Mouse (Mus musculus) forebrain, embryonic 11.5 days (tissue): Measurements from ENCODE around the gene Lck. TPM values are rescaled to one million over a fixed set of nuclear protein-coding genes. Genes with fewer than 3 reads are reported as not detected.
A peak's percentile ranks its signal among the peaks of the same experiment; 100 is the strongest.
"Not testable (repeated sequence)": the region's sequence is repeated elsewhere in the genome, so short reads cannot be mapped to it uniquely, and the experiment has no call there.

Experiments used
- ATAC-seq: fragments of 200-750 bp; cut with Nextera tagmentation; replicated peaks from 2 replicates; pipeline ENCODE4 v1.8.0; 2017; ENCODE audit warnings: moderate TSS enrichment; ENCODE audit not compliant: low FRiP score
- DNase-seq: peaks from one replicate; pipeline ENCODE4 v3.0.0-alpha.2; 2017; ENCODE audit warnings: low spot score
- H3K27ac ChIP-seq: fragments of 300-500 bp; sonication (generic); 2 replicates; pipeline ENCODE4 v1.5.1; 2014; ENCODE audit warnings: low read depth, low read length
- H3K27me3 ChIP-seq: fragments of 300-500 bp; sonication (generic); 2 replicates; pipeline ENCODE4 v1.6.1; 2014; ENCODE audit warnings: mild to moderate bottlenecking, low read length, mixed read lengths; ENCODE audit not compliant: control insufficient read depth, insufficient read depth
- H3K36me3 ChIP-seq: fragments of 300-500 bp; sonication (generic); 2 replicates; pipeline ENCODE4 v1.6.1; 2014; ENCODE audit warnings: mild to moderate bottlenecking, low read length, moderate library complexity, mixed read lengths; ENCODE audit not compliant: control insufficient read depth, insufficient read depth
- H3K4me1 ChIP-seq: fragments of 300-500 bp; sonication (generic); replicated peaks from 2 replicates; pipeline ENCODE4 v1.6.1; 2014; ENCODE audit warnings: low read length, mixed read lengths; ENCODE audit not compliant: control insufficient read depth, insufficient read depth
- H3K4me2 ChIP-seq: fragments of 300-500 bp; sonication (generic); 2 replicates; pipeline ENCODE4 v1.6.1; 2014; ENCODE audit warnings: low read depth, mild to moderate bottlenecking, low read length, moderate library complexity, mixed read lengths; ENCODE audit not compliant: severe bottlenecking
- H3K4me3 ChIP-seq: fragments of 300-500 bp; sonication (generic); 2 replicates; pipeline ENCODE4 v1.5.1; 2014; ENCODE audit warnings: low read depth, low read length
- H3K9ac ChIP-seq: fragments of 300-500 bp; sonication (generic); 2 replicates; pipeline ENCODE4 v1.6.1; 2014; ENCODE audit warnings: low read length
- H3K9me3 ChIP-seq: fragments of 300-500 bp; sonication (generic); 2 replicates; pipeline ENCODE4 v1.6.1; 2016; ENCODE audit warnings: low read length, mixed read lengths; ENCODE audit not compliant: control insufficient read depth
- WGBS: fragments of 180-500 bp; shearing (Covaris S2); extraction: QIAGEN DNeasy Blood & Tissue Kit; methylation state at CpG from one replicate; pipeline ENCODE4 v1.1.7; 2014; 5-methylcytosine and 5-hydroxymethylcytosine counted together
- polyA plus RNA-seq: library from polyadenylated mRNA; unstranded; fragments of >200 nt; fragmentation: Nextera tagmentation; extraction: Ambion mirVana; gene quantifications from 2 replicates; pipeline ENCODE4 v1.2.1, GENCODE M21; 2014

The Lck gene
- polyA plus RNA-seq, 1 experiment from 2014 or later, result 13.8 TPM

DNA sequence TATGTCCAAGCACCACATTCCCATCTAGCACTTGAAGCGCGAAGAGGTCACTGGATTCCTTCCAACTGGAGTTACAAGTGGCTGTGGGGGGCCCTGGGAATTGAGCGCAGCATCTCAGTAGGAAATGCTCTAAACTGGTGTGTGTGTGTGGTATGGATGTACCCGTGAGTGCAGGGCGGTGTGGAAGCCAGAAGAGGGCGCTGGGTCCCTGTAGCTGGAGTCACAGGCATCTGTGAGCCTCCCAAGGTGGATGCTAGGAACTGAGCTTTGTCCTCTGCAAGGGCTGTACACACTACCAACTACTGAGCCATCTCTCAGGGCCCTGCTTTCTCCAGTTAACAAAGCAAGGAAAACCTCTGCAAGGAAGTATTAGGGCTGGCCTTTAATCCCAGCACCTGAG lies 33.4 kb downstream of the Lck start:
- peaks cover 3% of the 10 kb centered on the region; the same call in 1 of the 2 replicates for H3K4me1 ChIP-seq
- no peak for DNase-seq
- H3K9me3 ChIP-seq, result no peaks in the 10 kb centered on the region
- ATAC-seq, result no peak
- no peak overlapping the region for H3K9ac ChIP-seq
- H3K36me3 ChIP-seq, result no peaks in the 10 kb centered on the region; the same call in 1 of the 2 replicates
- H3K4me2 ChIP-seq, result no peak overlapping the region
- 93% methylated on average over 6 of the region's 6 CpGs for WGBS
- H3K27me3 ChIP-seq, result no peaks in the 10 kb centered on the region
- H3K4me3 ChIP-seq, result no peak overlapping the region
- no peak overlapping the region for H3K27ac ChIP-seq

DNA sequence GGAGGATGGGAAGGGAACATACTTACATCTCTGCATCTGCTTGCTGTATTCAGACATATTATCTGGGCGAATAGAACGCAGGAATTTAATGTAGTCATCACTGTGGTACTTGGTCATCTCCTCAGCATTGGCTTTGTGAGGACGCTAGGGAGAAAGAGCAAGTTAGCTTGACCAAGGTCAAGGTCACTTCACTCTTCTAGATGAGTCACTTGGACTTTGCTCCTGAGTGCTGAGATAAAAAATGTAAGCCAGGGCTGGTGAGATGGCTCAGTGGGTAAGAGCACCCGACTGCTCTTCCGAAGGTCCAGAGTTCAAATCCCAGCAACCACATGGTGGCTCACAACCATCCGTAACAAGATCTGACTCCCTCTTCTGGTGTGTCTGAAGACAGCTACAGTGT lies 44.5 kb downstream of the Lck start:
- H3K9ac ChIP-seq, H3K4me3 ChIP-seq, ATAC-seq, DNase-seq, H3K36me3 ChIP-seq, H3K4me2 ChIP-seq, H3K27ac ChIP-seq, H3K27me3 ChIP-seq, H3K9me3 ChIP-seq, H3K4me1 ChIP-seq: not testable (repeated sequence)
- 94% methylated on average over 5 of the region's 6 CpGs for WGBS

DNA sequence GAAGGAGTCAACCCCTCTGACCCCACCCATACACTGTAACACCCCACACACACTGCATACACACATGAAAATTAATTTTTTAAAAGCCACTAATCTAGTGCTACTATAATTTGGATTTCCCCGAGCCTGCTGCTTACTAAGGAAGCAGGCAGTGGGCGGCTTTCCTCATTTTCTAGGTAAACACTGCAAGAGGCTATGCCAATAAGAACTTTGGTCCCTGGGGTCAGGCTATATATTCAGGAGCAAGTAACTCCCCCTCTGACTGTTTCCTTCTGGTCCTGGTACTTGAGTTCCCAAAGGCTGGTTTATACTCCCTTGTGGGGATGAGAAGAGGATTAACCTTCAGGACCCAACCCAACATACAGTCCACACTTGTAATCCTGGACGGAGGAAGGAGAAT lies 47.6 kb downstream of the Lck start:
- Histone ChIP-seq H3K4me2 (no peak overlapping the region), H3K9ac (no peak overlapping the region), H3K36me3 (peaks cover 14% of the 10 kb centered on the region), H3K9me3 (no peaks in the 10 kb centered on the region), H3K4me1 (no peaks in the 10 kb centered on the region), H3K27ac (no peak overlapping the region), H3K27me3 (no peaks in the 10 kb centered on the region), H3K4me3 (no peak overlapping the region)
- no peak for DNase-seq
- WGBS, result 97% methylated on average over 3 of the region's 3 CpGs
- ATAC-seq, result no peak

DNA sequence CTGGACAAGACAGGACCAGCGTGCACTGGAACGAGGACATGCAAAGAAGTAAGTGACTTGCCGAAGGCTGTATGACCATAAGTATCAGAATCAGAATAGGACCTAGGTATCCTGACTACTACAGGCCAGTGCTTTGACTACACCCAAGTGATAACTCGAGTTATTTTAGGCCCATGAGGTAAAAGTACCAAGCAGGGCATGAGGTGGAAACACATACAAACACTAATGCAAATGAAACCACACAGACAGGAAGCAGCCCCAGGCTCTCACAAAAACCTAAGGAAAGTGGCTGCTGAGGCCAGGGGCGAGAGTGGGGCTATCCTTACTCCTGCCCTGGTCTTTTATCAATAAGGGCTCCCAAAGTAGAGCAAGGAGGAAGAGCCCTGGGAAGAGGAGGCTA lies 48.1 kb downstream of the Lck start:
- DNase-seq, result no peak
- peaks cover 14% of the 10 kb centered on the region for H3K36me3 ChIP-seq

DNA sequence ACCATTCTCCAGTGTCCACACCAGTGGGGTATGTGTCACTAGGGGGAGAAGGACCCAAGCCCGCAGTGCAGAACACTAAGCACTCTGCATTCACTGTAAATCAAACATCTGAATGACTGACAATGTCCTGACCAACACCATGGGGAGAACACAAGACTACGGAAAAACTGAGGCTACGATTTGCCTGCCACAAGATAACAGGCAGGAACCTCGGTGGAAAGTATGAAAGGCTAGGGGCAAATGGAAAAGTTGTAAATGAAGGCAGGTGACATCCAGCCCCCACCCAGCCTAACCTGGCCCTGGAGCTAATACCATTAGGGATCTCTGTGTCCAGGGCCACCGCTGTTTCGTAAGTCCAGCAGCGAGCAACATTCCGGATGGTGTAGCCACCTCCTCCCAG lies 54.9 kb downstream of the Lck start:
- H3K4me3 ChIP-seq, result no peak overlapping the region
- no peak overlapping the region for H3K27ac ChIP-seq
- H3K9ac ChIP-seq, result no peak overlapping the region
- no peak for DNase-seq
- no peak for ATAC-seq
- H3K4me1 ChIP-seq, result 0 out of 2 replicates have a peak, but pooled peaks cover 5% of the 10 kb centered on the region
- 98% methylated on average over 8 of the region's 8 CpGs for WGBS
- peaks cover 16% of the 10 kb centered on the region for H3K36me3 ChIP-seq
- no peaks in the 10 kb centered on the region for H3K27me3 ChIP-seq
- H3K4me2 ChIP-seq, result no peak overlapping the region
- no peaks in the 10 kb centered on the region for H3K9me3 ChIP-seq

More for the DNA sequence above, 48.1 kb downstream of the Lck start:
- ATAC-seq, result no peak
- H3K4me2 ChIP-seq, result no peak overlapping the region
- H3K27me3 ChIP-seq, result no peaks in the 10 kb centered on the region
- no peaks in the 10 kb centered on the region for H3K4me1 ChIP-seq
- 90% methylated on average over 5 of the region's 5 CpGs for WGBS
- H3K27ac ChIP-seq, result no peak overlapping the region
- H3K4me3 ChIP-seq, result no peak overlapping the region
- no peak overlapping the region for H3K9ac ChIP-seq
- no peaks in the 10 kb centered on the region for H3K9me3 ChIP-seq

DNA sequence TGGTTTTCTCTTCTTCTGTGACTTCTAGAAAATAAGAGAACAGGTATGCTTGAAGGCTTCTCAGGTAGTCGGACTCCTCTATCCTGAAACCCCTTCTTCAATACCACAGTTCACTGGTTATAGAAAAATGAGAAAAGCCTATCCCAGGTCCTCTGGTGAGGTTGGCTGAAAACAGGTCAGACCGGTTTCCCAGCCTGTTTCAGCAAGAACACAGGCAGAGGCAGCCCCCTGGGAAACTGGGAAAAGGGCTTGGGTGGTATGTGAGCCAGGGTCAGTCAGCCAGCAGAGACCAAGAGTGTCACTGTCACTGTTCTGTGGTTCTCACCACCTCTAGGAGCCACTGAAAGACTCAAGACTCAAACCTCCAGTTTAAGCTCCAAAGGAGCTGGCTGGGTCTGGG lies 56.5 kb downstream of the Lck start:
- Histone ChIP-seq H3K9ac (no peak overlapping the region), H3K27ac (peak overlapping the region; percentile 12; the same call in 1 of the 2 replicates), H3K4me2 (no peak overlapping the region), H3K9me3 (no peaks in the 10 kb centered on the region), H3K4me1 (peaks cover 10% of the 10 kb centered on the region), H3K4me3 (no peak overlapping the region), H3K36me3 (peaks cover 10% of the 10 kb centered on the region; the same call in 1 of the 2 replicates), H3K27me3 (no peaks in the 10 kb centered on the region)
- WGBS, result 57% methylated on average over 2 of the region's 2 CpGs
- DNase-seq (no peak), ATAC-seq (no peak)

DNA sequence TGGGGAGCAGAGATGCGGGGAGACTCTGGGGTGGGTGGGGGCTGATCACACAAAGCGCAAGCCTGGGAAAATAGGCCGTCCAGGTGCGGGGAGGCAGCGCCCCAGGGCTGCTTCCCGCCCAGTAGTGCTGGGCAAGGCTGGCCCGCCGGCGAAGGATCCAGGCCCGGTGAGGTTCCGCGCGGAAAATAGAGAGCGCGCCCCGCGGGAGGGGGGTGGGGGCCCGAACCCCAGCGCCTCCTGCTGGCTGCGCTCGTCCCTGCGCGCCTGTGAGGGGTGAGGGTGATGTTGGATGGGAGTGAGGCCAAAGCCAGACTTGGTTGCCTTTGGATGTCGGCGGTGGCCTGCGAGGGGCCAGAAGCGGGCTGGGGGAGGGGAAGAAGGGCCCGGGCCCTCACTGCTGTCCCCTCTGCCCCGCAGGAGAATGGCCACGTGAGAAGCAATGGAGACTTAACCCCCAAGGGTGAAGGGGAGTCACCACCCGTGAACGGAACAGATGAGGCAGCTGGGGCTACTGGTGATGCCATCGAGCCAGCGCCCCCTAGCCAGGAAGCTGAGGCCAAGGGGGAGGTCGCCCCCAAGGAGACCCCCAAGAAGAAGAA lies 59.0 kb downstream of the Lck start:
- no peaks in the 10 kb centered on the region for H3K9me3 ChIP-seq
- H3K36me3 ChIP-seq, result peaks cover 6% of the 10 kb centered on the region; the same call in 1 of the 2 replicates
- peak; percentile 89 for DNase-seq
- no peaks in the 10 kb centered on the region; the same call in 1 of the 2 replicates for H3K27me3 ChIP-seq
- H3K9ac ChIP-seq, result peak overlapping the region; percentile 100
- H3K4me1 ChIP-seq, result peaks cover 21% of the 10 kb centered on the region
- peak overlapping the region; percentile 96 for H3K27ac ChIP-seq
- peak overlapping the region; percentile 100 for H3K4me3 ChIP-seq
- H3K4me2 ChIP-seq, result peak overlapping the region; percentile 75
- WGBS, result under 1% methylated on average over 33 of the region's 35 CpGs
- ATAC-seq, result peak; percentile 48

DNA sequence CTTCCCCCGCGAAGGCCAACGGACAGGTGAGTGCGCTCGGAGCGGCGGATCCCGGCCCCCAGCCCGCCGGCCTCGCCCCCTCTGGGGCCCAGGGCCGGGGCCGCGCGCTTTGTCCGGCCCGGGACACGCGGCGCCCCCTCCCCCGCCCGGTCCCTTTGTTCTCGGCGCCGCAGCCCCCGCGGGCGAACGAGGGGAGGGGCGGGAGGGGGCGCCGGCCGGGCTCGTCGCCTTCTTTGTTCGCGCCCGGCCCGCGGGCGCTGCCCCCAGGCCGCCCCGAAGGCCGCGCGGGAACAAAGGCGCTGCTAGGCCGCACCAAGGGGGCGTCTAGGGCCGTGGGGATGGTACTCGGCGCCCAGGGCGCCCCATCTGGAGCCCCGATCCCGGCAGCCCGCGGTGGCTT lies 59.5 kb downstream of the Lck start:
- peaks cover 6% of the 10 kb centered on the region; the same call in 1 of the 2 replicates for H3K36me3 ChIP-seq
- H3K4me1 ChIP-seq, result peaks cover 21% of the 10 kb centered on the region
- WGBS, result 0% methylated on average over 8 of the region's 57 CpGs
- H3K27ac ChIP-seq, result peak overlapping the region; percentile 96
- peak overlapping the region; percentile 100 for H3K9ac ChIP-seq
- no peaks in the 10 kb centered on the region; the same call in 1 of the 2 replicates for H3K27me3 ChIP-seq
- ATAC-seq (peak; percentile 47), DNase-seq (no peak)
- H3K9me3 ChIP-seq, result no peaks in the 10 kb centered on the region
- H3K4me2 ChIP-seq, result peak overlapping the region; percentile 75
- H3K4me3 ChIP-seq, result peak overlapping the region; percentile 100
